Mouse (Mus musculus) gastrocnemius, postnatal 25 days (tissue): ENCODE data around the gene Mageh1. TPM values are rescaled to one million over a fixed set of nuclear protein-coding genes. Genes with fewer than 3 reads are reported as not detected.
"Not testable (repeated sequence)": the region's sequence is repeated elsewhere in the genome, so short reads cannot be mapped to it uniquely, and the experiment has no call there.

Experiments used
- DNase-seq: peaks from one replicate; pipeline ENCODE4 v3.0.0; 2022
- long read RNA-seq, 2 experiments: library from polyadenylated mRNA; stranded (forward); transcript quantifications; one replicate each; pipeline ENCODE4 v2.0.0; 2021
- total RNA-seq, 2 experiments: library from RNA; stranded (reverse); gene quantifications; 1 replicate in 1 of 2; 2 replicates in 1 of 2; pipeline ENCODE4 v1.2.3; 2021

The Mageh1 gene
- total RNA-seq, result 1 to 10 TPM; 4.7 to 5.1 TPM
- long read RNA-seq, experiment 1, transcript Mageh1-201 (1 exons, 1,410 nt), result major isoform, 5 of 5 reads
- long read RNA-seq, experiment 1, partial matches to known transcripts, result 0 of 5 reads
- long read RNA-seq, experiment 1, other reads (novel, unspliced or antisense), result 0 of 5 reads
- long read RNA-seq, experiment 2, partial matches to known transcripts, result 0 of 4 reads
- long read RNA-seq, experiment 2, other reads (novel, unspliced or antisense), result 0 of 4 reads

DNA sequence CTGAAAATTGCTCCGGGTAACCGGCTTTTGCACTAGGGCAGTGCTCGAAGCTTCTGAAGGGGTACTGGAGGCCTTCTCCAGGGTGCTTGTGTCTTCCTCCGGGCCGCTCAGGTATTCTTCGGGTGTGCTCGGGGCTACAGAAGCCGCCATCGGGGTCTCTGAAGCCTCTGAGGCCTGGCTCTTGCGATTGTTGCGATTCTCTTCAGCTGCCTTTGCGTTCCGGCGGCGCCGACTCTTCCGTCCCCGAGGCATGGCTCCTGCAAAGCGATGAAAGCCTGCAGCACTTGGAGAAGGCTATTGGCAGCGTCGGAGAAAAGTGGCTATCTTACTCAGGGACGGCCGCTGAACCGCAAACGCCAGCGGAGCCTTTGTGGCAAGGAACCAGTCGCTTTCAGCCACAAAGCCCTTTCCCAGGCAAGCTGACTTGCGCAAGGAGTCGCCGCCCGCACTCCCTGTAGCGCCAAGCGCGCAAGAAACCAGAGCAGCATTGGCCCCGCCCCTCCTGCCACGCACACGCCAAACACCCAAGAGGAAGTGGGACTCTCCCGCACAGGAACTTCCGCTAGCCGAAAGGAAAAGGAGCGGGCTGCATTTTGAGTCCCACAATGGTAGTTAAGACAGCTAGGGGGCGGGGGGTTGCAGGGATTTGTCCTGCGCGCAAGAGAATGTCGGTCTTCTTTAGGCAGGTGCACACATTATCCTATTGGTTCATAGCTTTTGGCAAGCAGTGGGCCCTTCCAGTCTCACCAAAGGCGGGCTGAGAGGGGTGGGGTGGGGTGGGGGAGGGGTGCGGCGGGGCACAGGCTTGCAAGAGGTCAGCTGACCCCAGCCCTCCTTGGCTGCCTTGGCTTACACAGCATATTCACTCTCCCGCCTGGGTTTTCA lies at the start of gene Mageh1:
Gene Mageh1, minus strand, starts transcription at position 489 of the 885 bp plus-strand sequence.
- DNase-seq, result peak; percentile 75

DNA sequence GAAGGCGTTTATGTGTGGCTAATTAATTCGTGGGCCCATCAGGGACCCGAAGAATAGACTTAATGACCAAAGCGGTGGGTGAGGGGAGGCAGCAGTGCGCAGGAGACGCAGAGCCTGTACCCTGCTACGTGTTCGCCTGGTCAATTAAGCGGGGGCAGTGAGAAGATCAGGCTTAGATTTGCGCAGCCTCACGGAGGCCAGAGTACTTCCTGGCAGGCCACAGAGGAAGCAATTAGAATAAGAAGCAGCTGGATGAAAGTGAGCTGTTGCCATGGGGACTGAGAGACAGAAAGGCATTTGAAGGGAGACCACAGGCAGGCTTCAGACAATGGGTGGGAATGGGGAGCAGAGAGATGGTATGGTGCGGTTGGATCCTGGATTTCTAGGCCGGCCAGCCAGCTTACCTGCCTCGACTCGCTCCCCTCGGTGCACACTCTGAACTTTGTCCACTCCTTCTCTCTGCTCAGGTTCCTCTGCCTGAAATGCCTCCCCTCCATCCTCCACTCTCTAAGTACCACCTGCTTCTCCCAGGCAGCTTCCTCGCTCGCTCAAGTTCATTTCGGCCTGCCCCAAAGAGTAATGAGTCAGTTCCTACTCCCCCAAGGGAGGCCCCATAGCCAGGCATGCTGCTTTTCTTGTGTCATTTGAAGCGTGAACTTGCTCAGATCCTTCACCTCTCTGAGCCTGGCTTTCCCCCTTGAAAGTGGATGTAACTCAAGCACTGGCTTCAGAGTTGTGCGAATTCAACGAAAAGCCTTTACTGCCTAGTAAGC lies 783 bp upstream of the Mageh1 start:
- not testable (repeated sequence) for DNase-seq

DNA sequence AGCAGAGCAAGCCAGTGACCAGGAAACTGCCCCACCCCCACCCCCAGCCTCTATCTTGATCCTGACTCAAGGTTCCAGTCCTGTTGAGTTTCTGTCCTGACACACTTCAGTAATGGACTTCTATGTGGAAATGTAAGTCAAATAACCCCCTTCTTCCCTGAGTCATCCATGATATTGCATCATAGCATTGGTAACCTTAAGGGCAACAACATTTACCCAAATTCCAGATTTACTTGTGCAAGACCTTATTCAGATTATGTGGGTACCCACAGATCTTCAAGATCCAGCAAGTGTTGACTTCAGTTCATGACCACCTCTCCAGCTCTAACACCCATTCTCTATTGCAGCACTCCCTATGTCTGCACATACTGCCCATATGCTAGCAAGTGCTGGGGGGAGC lies 5.8 kb downstream of the Mageh1 start:
- not testable (repeated sequence) for DNase-seq

DNA sequence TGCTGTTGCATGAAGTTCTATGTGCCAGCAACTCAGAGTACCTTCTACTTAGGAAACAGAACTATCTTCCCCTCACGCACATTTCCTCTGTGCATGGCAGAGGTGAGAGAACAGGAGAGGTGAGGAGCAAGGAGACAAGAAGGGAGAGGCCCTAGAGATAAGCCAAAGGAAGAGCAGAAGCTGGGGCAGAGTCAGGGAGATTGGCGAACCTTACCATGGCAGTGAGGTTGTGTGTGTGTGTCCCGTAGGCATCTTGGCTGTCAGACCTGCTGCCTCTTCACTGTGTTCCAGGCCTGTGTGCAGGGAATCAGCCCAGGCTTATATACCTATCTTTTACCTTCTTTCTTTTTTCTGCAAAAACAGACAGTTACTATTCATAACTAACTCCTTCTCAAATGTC lies 11.7 kb downstream of the Mageh1 start:
- DNase-seq, result not testable (repeated sequence)

DNA sequence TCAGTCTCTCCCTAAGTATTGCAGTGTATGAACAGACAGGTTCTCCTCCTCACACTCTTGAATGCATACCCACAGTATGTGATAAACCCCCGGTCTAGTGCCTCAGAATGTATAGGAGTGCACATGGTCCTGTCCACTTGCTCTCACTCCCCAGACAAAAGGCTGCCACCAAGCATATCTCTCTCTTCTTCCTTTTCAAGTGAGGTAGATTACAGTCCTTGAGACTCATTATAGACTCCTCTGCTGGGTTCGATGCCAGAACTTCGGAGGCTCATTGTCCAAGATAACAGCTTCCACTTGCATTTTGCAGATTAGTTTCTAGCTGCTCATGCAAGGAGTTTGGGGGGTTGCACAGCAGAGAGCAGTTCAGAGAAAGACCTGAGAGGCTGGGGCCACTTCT lies 12.1 kb downstream of the Mageh1 start:
- not testable (repeated sequence) for DNase-seq

DNA sequence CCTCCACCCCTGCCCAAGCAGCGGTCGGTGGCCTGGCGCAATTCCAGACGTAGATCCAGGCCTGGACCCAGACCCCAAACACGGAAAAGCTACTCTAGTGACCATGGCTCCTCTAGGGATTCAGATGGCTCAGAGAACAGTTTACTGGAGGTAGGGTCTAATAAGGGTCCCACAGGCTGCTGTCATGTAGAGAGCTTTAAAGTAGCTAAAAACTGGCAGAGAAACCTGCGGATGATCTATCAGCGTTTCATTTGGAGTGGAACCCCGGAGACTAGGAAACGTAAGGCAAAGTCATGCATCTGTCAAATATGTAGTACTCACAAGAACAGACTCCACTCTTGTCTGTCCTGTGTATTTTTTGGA lies 29.7 kb downstream of the Mageh1 start:
- DNase-seq, result no peak

DNA sequence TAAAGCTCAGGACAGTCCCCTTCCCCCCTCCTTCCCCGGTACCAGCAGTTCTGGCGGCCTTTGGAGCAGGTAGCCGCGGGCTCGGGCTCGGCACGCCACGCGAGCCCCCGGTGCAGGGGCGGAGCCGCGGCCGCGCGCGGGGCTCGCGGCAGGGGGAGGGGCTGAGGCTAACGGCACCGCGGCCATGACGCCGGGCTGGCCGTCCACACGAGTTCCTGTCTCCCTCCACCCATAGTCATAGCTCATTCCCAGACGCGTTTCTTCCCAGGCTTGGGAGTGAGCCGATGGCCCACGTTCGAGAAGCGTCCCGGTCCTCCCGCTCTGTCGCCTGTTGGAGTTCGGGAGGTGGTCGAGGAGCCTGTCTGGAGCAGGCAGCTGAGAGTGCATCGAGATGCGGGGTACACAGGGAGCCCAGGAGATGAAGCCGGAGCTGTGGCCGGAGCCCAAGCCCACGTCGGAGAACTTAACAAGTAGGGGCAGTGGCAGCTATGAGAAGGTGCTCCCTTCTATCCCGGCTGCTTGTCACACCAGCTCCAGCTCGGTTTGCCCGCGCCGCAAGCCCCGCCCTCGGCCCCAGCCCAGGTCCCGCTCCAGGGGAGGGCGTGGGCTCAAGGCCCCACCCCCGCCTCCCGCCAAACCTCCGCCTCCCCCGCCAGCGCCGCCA lies 30.2 kb downstream of the Mageh1 start:
- DNase-seq, result peak; percentile 21

- DNase-seq, result no peak
Measured at GRCm38 (mm10) chrX:153006387-153006841, 31.0 kb downstream of the Mageh1 start, which contains the start of gene Usp51. TSS of gene Usp51 (plus strand) at chrX:153006469.

GRCm38 (mm10) chrX:152996105-152996504 lies 41.3 kb downstream of the Mageh1 start:
- DNase-seq, result not testable (repeated sequence)

DNA sequence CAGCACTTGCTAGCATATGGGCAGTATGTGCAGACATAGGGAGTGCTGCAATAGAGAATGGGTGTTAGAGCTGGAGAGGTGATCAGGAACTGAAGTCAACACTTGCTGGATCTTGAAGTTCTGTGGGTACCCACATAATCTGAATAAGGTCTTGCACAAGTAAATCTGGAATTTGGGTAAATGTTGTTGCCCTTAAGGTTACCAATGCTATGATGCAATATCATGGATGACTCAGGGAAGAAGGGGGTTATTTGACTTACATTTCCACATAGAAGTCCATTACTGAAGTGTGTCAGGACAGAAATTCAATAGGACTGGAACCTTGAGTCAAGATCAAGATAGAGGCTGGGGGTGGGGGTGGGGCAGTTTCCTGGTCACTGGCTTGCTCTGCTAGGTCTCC lies 47.5 kb downstream of the Mageh1 start:
- not testable (repeated sequence) for DNase-seq

Other genes with a start within 250 kb of the Mageh1 start
- gene Usp51, start 31.1 kb downstream of the Mageh1 start, total RNA-seq, result not detected
- gene Foxr2, start 81.2 kb upstream of the Mageh1 start, total RNA-seq, result not detected
- 1 to 10 TPM; 1.1 to 2.0 TPM for gene Rragb, start 102.4 kb upstream of the Mageh1 start, total RNA-seq
- gene Klf8, start 199.9 kb upstream of the Mageh1 start, total RNA-seq, result under 1 TPM; 0.26 to 0.59 TPM